Mouse (Mus musculus): ENCODE results near the gene Shroom3.

DNA sequence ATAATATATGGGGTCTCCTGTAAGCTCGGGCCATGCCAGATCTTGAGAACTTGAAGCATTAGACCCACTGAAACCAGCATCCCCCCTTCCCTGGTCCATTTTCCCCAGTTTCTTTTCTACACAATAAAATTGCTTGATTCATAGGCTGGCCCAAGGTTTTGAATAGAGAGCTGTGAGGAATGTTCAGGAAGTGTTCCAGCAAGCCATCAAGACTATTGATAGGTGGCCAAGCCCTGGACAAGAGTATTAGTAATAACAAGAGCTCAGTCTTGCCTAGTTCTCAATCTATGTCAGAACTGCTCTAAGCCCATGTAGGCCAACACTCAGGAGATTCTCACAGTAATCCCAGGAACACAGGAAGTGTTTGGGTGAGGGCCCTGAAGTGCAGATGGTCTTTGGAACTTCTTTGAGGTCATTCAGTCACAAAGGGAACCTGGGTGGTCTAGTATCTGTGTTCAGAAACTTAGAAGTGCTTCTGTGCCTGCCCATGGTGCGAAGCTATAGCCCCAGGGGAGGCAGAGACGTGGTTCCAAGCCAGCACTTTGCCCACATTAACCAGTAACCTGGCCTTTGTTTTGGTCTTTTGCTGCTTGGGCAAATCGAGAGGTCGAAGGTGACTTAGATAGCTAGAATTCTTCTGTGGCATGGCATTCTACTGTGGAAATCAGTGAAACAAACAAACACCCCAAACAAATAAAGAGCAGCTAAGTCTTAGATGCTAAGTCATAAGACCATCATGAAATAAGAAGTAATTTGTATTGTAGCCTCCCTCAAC lies 29.6 kb downstream of the Shroom3 start:
- TF ChIP-seq POLR2A (IDR thresholded peaks at IDR 0.05; ENCODE audit: borderline replicate concordance, insufficient read depth, low read length) (no peak), CTCF (IDR thresholded peaks at IDR 0.05; ENCODE audit: borderline replicate concordance, insufficient read depth, low read depth, low read length) (no peak)

All from cerebellum, adult 2 months (tissue).